Mouse (Mus musculus): ENCODE data around the gene Gm10643.

- no peak for TF ChIP-seq CTCF (IDR thresholded peaks at IDR 0.05; ENCODE audit: borderline replicate concordance, insufficient read depth, low read depth, low read length)
- TF ChIP-seq POLR2A (IDR thresholded peaks at IDR 0.05; ENCODE audit: borderline replicate concordance, insufficient read depth, low read length) = no peak
Observed at GRCm38 (mm10) chr8:84090585-84090984, 25.6 kb upstream of the Gm10643 start.
